In genomic region chr4:13240645-13241044, GRCm38 (mm10) we compare ENCODE assay signal across 8 mouse cellular contexts.
DNase-seq lines count a peak whose midpoint lies in the region; ATAC-seq and TF ChIP-seq lines count a peak whose summit lies in the region.

No protein-coding gene starts in this region.

- TF ChIP-seq CTCF in liver, postnatal 0 days (IDR thresholded peaks at IDR 0.05; ENCODE audit: low read depth), result no peak
- TF ChIP-seq CTCF in kidney, adult 2 months (conservative IDR thresholded peaks at IDR 0.05; ENCODE audit: insufficient read depth, insufficient read length, low read depth, low read length), result no peak

- no peaks in the 10 kb centered on the region for H3K27me3 ChIP-seq in liver, postnatal 0 days (ENCODE audit: insufficient read depth, low read length)
- H3K27me3 ChIP-seq in liver, embryonic 12.5 days (replicated peaks), result no peaks in the 10 kb centered on the region
- no peaks in the 10 kb centered on the region for H3K27me3 ChIP-seq in forebrain, embryonic 14.5 days (replicated peaks; ENCODE audit: control insufficient read depth, insufficient read depth, low read length)
- H3K27me3 ChIP-seq in kidney, adult 2 months (replicated peaks; ENCODE audit: control insufficient read depth, insufficient read depth, low read length), result no peaks in the 10 kb centered on the region; the same call in 1 of the 2 replicates
- no peaks in the 10 kb centered on the region for H3K27me3 ChIP-seq in myocyte (ENCODE audit: control insufficient read depth, insufficient read depth, insufficient read length)

- no peaks in the 10 kb centered on the region for H3K9me3 ChIP-seq in liver, postnatal 0 days (ENCODE audit: low read length)
- no peaks in the 10 kb centered on the region for H3K9me3 ChIP-seq in liver, embryonic 12.5 days (replicated peaks)
- no peaks in the 10 kb centered on the region for H3K9me3 ChIP-seq in forebrain, embryonic 14.5 days (replicated peaks; ENCODE audit: control insufficient read depth, low read length)

- peak overlapping the region; percentile 16 for H3K4me2 ChIP-seq in liver, postnatal 0 days (ENCODE audit: low read depth, low read length)
- no peak overlapping the region for H3K4me2 ChIP-seq in liver, embryonic 12.5 days
- H3K4me2 ChIP-seq in forebrain, embryonic 14.5 days (ENCODE audit: low read length), result no peak overlapping the region
- H3K4me2 ChIP-seq in myocyte (ENCODE audit: low read depth), result peak overlapping the region; percentile 74

- no peak overlapping the region for H3K4me3 ChIP-seq in liver, postnatal 0 days (ENCODE audit: low read depth, low read length)
- no peak overlapping the region for H3K4me3 ChIP-seq in liver, embryonic 12.5 days
- H3K4me3 ChIP-seq in forebrain, embryonic 14.5 days (ENCODE audit: low read depth, low read length), result no peak overlapping the region
- no peak overlapping the region for H3K4me3 ChIP-seq in kidney, adult 2 months (ENCODE audit: insufficient read depth, low read depth, low read length)
- no peak overlapping the region for H3K4me3 ChIP-seq in myocyte

- no peaks in the 10 kb centered on the region for H3K4me1 ChIP-seq in liver, postnatal 0 days (ENCODE audit: insufficient read depth)
- H3K4me1 ChIP-seq in liver, embryonic 12.5 days, result no peaks in the 10 kb centered on the region
- no peaks in the 10 kb centered on the region for H3K4me1 ChIP-seq in forebrain, embryonic 14.5 days (ENCODE audit: control insufficient read depth, insufficient read depth, low read length)
- H3K4me1 ChIP-seq in kidney, adult 2 months (ENCODE audit: control insufficient read depth, insufficient read depth, low read length), result 0 out of 2 replicates have a peak, but pooled peaks cover 2% of the 10 kb centered on the region

- 67% methylated on average over 9 of the region's 9 CpGs for WGBS in liver, postnatal 0 days (ENCODE audit: insufficient replicate concordance)
- WGBS in liver, embryonic 12.5 days (ENCODE audit: insufficient replicate concordance), result 65% methylated on average over 9 of the region's 9 CpGs
- 57% methylated on average over 9 of the region's 9 CpGs for WGBS in forebrain, embryonic 14.5 days
- 60% methylated on average over 9 of the region's 9 CpGs for WGBS in kidney, adult 2 months

- DNase-seq in liver, postnatal 0 days, result no peak
- DNase-seq in forebrain, embryonic 14.5 days (ENCODE audit: low spot score), result peak; percentile 29
- peak; percentile 52 for DNase-seq in kidney, adult 2 months
- no peak for DNase-seq in frontal cortex, postnatal 36 days (ENCODE audit: low spot score in 2 of 2)
- DNase-seq in cerebellum, adult 11-12 months, result no peak
- no peak for DNase-seq in adrenal gland, postnatal 4 days (ENCODE audit: low spot score in 2 of 2)

- H3K27ac ChIP-seq in liver, postnatal 0 days (ENCODE audit: low read depth), result no peak overlapping the region
- no peak overlapping the region for H3K27ac ChIP-seq in liver, embryonic 12.5 days
- no peak overlapping the region for H3K27ac ChIP-seq in forebrain, embryonic 14.5 days (ENCODE audit: low read depth, low read length)
- H3K27ac ChIP-seq in kidney, adult 2 months (ENCODE audit: insufficient read depth, low read depth, low read length), result 0 out of 2 replicates have a peak overlapping the region, but pooled peaks have one; percentile 1

- no peak overlapping the region for H3K9ac ChIP-seq in liver, postnatal 0 days (replicated peaks)
- no peak overlapping the region for H3K9ac ChIP-seq in liver, embryonic 12.5 days
- no peak overlapping the region for H3K9ac ChIP-seq in forebrain, embryonic 14.5 days (ENCODE audit: low read length)

- ATAC-seq in liver, postnatal 0 days, result no peak
- ATAC-seq in liver, embryonic 12.5 days, result no peak
- 0 out of 2 replicates have a peak, but pooled peaks have one; percentile 29 for ATAC-seq in forebrain, embryonic 14.5 days

- no peak for TF ChIP-seq EP300 in liver, postnatal 0 days (IDR thresholded peaks at IDR 0.05; ENCODE audit: low read depth)

- no peaks in the 10 kb centered on the region for H3K36me3 ChIP-seq in liver, postnatal 0 days (replicated peaks; ENCODE audit: insufficient read depth, low read length)
- H3K36me3 ChIP-seq in liver, embryonic 12.5 days, result no peaks in the 10 kb centered on the region
- H3K36me3 ChIP-seq in forebrain, embryonic 14.5 days (ENCODE audit: control insufficient read depth, insufficient read depth, low read length), result no peaks in the 10 kb centered on the region
- H3K36me3 ChIP-seq in kidney, adult 2 months (ENCODE audit: control insufficient read depth, insufficient read depth, low read length), result no peaks in the 10 kb centered on the region
- H3K36me3 ChIP-seq in myocyte (ENCODE audit: control insufficient read depth, insufficient read depth), result no peaks in the 10 kb centered on the region

- H3K79me2 ChIP-seq in myocyte (ENCODE audit: control insufficient read depth, insufficient read depth), result no peaks in the 10 kb centered on the region

- no peak for TF ChIP-seq POLR2A in kidney, adult 2 months (IDR thresholded peaks at IDR 0.05; ENCODE audit: low read depth, low read length)
- TF ChIP-seq POLR2A in myocyte (IDR thresholded peaks at IDR 0.05; ENCODE audit: insufficient read length, low read depth), result no peak

- no peak overlapping the region for H3ac ChIP-seq in myocyte (ENCODE audit: control insufficient read depth, insufficient read length)

TF ChIP-seq in myocyte, 11 proteins besides CTCF, POLR2A, EP300 and RAD21:
- no peak for TF ChIP-seq CEBPB (IDR thresholded peaks at IDR 0.05; ENCODE audit: insufficient read depth, poor library complexity, severe bottlenecking)
- TF ChIP-seq TCF12 (IDR thresholded peaks at IDR 0.05; ENCODE audit: insufficient read depth, poor library complexity, severe bottlenecking), result no peak
- TF ChIP-seq MYOD1 (IDR thresholded peaks at IDR 0.05; ENCODE audit: control insufficient read depth in 1 of 3, insufficient read length in 2 of 3, low read depth in 2 of 3), result no peak
- no peak for TF ChIP-seq TCF3 (IDR thresholded peaks at IDR 0.05; ENCODE audit: insufficient read length, low read depth)
- TF ChIP-seq MYOG (IDR thresholded peaks at IDR 0.05; ENCODE audit: control insufficient read depth in 1 of 3, insufficient read depth in 1 of 3, insufficient read length in 2 of 3, low read depth in 2 of 3), result no peak
- no peak for TF ChIP-seq SRF (IDR thresholded peaks at IDR 0.05; ENCODE audit: control insufficient read depth, insufficient read length, low read depth)
- no peak for TF ChIP-seq POLR2AphosphoS2 (IDR thresholded peaks at IDR 0.05; ENCODE audit: insufficient read length, low read depth)
- TF ChIP-seq E2F4 (IDR thresholded peaks at IDR 0.05; ENCODE audit: insufficient read depth), result no peak

Comparison
In these comparisons a context has a peak if more than half of its experiments do, and no peak if none do; other contexts are left out.
1. H3K4me2 ChIP-seq: peak in liver, postnatal 0 days (single experiment) and myocyte (single experiment); none in liver, embryonic 12.5 days (single experiment) and forebrain, embryonic 14.5 days (single experiment).
2. DNase-seq: peak in forebrain, embryonic 14.5 days (single experiment) and kidney, adult 2 months (single experiment); none in liver, postnatal 0 days (single experiment), frontal cortex, postnatal 36 days (0 of 2), cerebellum, adult 11-12 months (single experiment) and adrenal gland, postnatal 4 days (0 of 2).